Mouse (Mus musculus) liver, embryonic 15.5 days (tissue): ENCODE results near the gene Scn8a. TPM values are rescaled to one million over a fixed set of nuclear protein-coding genes. Genes with fewer than 3 reads are reported as not detected.

ENCODE experiments used
- ATAC-seq: fragments of 200-750 bp; cut with Nextera tagmentation; 2 replicates; pipeline ENCODE4 v1.8.0; 2017; ENCODE audit warnings: moderate number of reproducible peaks, mild to moderate bottlenecking, moderate library complexity; ENCODE audit not compliant: insufficient read depth
- H3K27ac ChIP-seq: fragments of 300-500 bp; sonication (generic); replicated peaks from 2 replicates; pipeline ENCODE4 v1.5.1; 2015; ENCODE audit warnings: mild to moderate bottlenecking, inconsistent platforms
- H3K27me3 ChIP-seq: fragments of 300-500 bp; sonication (generic); 2 replicates; pipeline ENCODE4 v1.6.1; 2015; ENCODE audit warnings: mild to moderate bottlenecking, inconsistent platforms
- H3K36me3 ChIP-seq: fragments of 300-500 bp; sonication (generic); replicated peaks from 2 replicates; pipeline ENCODE4 v1.6.1; 2015; ENCODE audit warnings: moderate library complexity, mild to moderate bottlenecking, inconsistent platforms
- H3K4me1 ChIP-seq: fragments of 300-500 bp; sonication (generic); replicated peaks from 2 replicates; pipeline ENCODE4 v1.6.1; 2015; ENCODE audit warnings: inconsistent platforms
- H3K4me2 ChIP-seq: fragments of 300-500 bp; sonication (generic); 2 replicates; pipeline ENCODE4 v1.6.1; 2015; ENCODE audit warnings: moderate library complexity, mild to moderate bottlenecking, inconsistent platforms
- H3K4me3 ChIP-seq: fragments of 300-500 bp; sonication (generic); replicated peaks from 2 replicates; pipeline ENCODE4 v1.5.1; 2015; ENCODE audit warnings: mild to moderate bottlenecking, inconsistent platforms
- H3K9ac ChIP-seq: fragments of 300-500 bp; sonication (generic); 2 replicates; pipeline ENCODE4 v1.6.1; 2015; ENCODE audit warnings: moderate library complexity, mild to moderate bottlenecking, inconsistent platforms
- H3K9me3 ChIP-seq: fragments of 300-500 bp; sonication (generic); replicated peaks from 2 replicates; pipeline ENCODE4 v1.6.1; 2016; ENCODE audit warnings: inconsistent platforms
- WGBS: fragments of 180-500 bp; shearing (Covaris S2); methylation state at CpG from one replicate; pipeline ENCODE4 v1.1.7; 2015; ENCODE audit warnings: mixed read lengths; ENCODE audit not compliant: insufficient replicate concordance; 5-methylcytosine and 5-hydroxymethylcytosine counted together
- polyA plus RNA-seq: library from polyadenylated mRNA; unstranded; fragments of >200 nt; fragmentation: Nextera tagmentation; extraction: Ambion mirVana; gene quantifications from 2 replicates; pipeline ENCODE4 v1.2.1, GENCODE M21; 2015

The Scn8a gene
- polyA plus RNA-seq, 1 experiment from 2014 or later, result 0.32 TPM

- 76% methylated on average over 10 of the region's 10 CpGs for WGBS
- Histone ChIP-seq H3K9ac (no peak overlapping the region), H3K4me3 (no peak overlapping the region), H3K36me3 (no peaks in the 10 kb centered on the region), H3K4me2 (no peak overlapping the region), H3K4me1 (no peaks in the 10 kb centered on the region), H3K9me3 (no peaks in the 10 kb centered on the region), H3K27me3 (peaks cover 12% of the 10 kb centered on the region), H3K27ac (no peak overlapping the region)
- ATAC-seq, result no peak
These were observed 120.6 kb downstream of the Scn8a start for GRCm38 (mm10) chr15:100990283-100990682.

- Histone ChIP-seq H3K4me3 (no peak overlapping the region), H3K9ac (no peak overlapping the region), H3K4me2 (no peak overlapping the region), H3K4me1 (no peaks in the 10 kb centered on the region), H3K9me3 (no peaks in the 10 kb centered on the region), H3K27me3 (no peaks in the 10 kb centered on the region), H3K36me3 (no peaks in the 10 kb centered on the region), H3K27ac (no peak overlapping the region)
- 19% methylated on average over 4 of the region's 4 CpGs for WGBS
- no peak for ATAC-seq
These were observed 127.4 kb downstream of the Scn8a start for GRCm38 (mm10) chr15:100997090-100997489.

- no peak overlapping the region for H3K9ac ChIP-seq
- H3K27me3 ChIP-seq, result peaks cover 3% of the 10 kb centered on the region; the same call in 1 of the 2 replicates
- H3K4me3 ChIP-seq, result no peak overlapping the region
- no peaks in the 10 kb centered on the region for H3K9me3 ChIP-seq
- no peak overlapping the region for H3K4me2 ChIP-seq
- H3K36me3 ChIP-seq, result no peaks in the 10 kb centered on the region
- H3K4me1 ChIP-seq, result no peaks in the 10 kb centered on the region
- WGBS, result 72% methylated on average over 1 of the region's 1 CpGs
- no peak overlapping the region for H3K27ac ChIP-seq
- ATAC-seq, result no peak
These were observed 132.0 kb downstream of the Scn8a start for GRCm38 (mm10) chr15:101001685-101002084.

- ATAC-seq, result no peak
These were observed 132.8 kb downstream of the Scn8a start for GRCm38 (mm10) chr15:101002466-101002865.

GRCm38 (mm10) chr15:101004538-101004937 is 134.9 kb downstream of the Scn8a start:
- Histone ChIP-seq H3K27ac (no peak overlapping the region), H3K9ac (no peak overlapping the region), H3K4me3 (no peak overlapping the region), H3K4me2 (no peak overlapping the region), H3K9me3 (no peaks in the 10 kb centered on the region), H3K36me3 (no peaks in the 10 kb centered on the region), H3K27me3 (peaks cover 16% of the 10 kb centered on the region), H3K4me1 (no peaks in the 10 kb centered on the region)
- 51% methylated on average over 3 of the region's 3 CpGs for WGBS
- ATAC-seq, result no peak

More at GRCm38 (mm10) chr15:101002466-101002865, 132.8 kb downstream of the Scn8a start:
- H3K36me3 ChIP-seq, result no peaks in the 10 kb centered on the region
- H3K27me3 ChIP-seq, result peaks cover 6% of the 10 kb centered on the region
- H3K4me2 ChIP-seq, result no peak overlapping the region
- H3K27ac ChIP-seq, result no peak overlapping the region
- no peak overlapping the region for H3K4me3 ChIP-seq
- 63% methylated on average over 3 of the region's 3 CpGs for WGBS
- H3K9ac ChIP-seq, result no peak overlapping the region
- H3K4me1 ChIP-seq, result no peaks in the 10 kb centered on the region
- no peaks in the 10 kb centered on the region for H3K9me3 ChIP-seq

GRCm38 (mm10) chr15:101005717-101006116 is 136.1 kb downstream of the Scn8a start:
- Histone ChIP-seq H3K36me3 (no peaks in the 10 kb centered on the region), H3K9ac (no peak overlapping the region), H3K4me3 (no peak overlapping the region), H3K4me2 (no peak overlapping the region), H3K9me3 (no peaks in the 10 kb centered on the region), H3K4me1 (no peaks in the 10 kb centered on the region), H3K27me3 (peaks cover 16% of the 10 kb centered on the region), H3K27ac (no peak overlapping the region)
- no peak for ATAC-seq
- 57% methylated on average over 8 of the region's 8 CpGs for WGBS

- H3K9me3 ChIP-seq, result no peaks in the 10 kb centered on the region
- 11% methylated on average over 14 of the region's 15 CpGs for WGBS
- no peak overlapping the region for H3K9ac ChIP-seq
- H3K4me2 ChIP-seq, result peak overlapping the region; percentile 59
- no peak overlapping the region for H3K27ac ChIP-seq
- ATAC-seq, result no peak
- peak overlapping the region; percentile 28; the same call in 1 of the 2 replicates for H3K4me3 ChIP-seq
- no peaks in the 10 kb centered on the region for H3K36me3 ChIP-seq
- peaks cover 16% of the 10 kb centered on the region for H3K27me3 ChIP-seq
- H3K4me1 ChIP-seq, result no peaks in the 10 kb centered on the region
These were observed 136.8 kb downstream of the Scn8a start for GRCm38 (mm10) chr15:101006251-101007040.

GRCm38 (mm10) chr15:101007236-101007635 is 137.6 kb downstream of the Scn8a start:
- Histone ChIP-seq H3K4me3 (no peak overlapping the region), H3K27me3 (peaks cover 16% of the 10 kb centered on the region), H3K27ac (no peak overlapping the region), H3K9me3 (no peaks in the 10 kb centered on the region), H3K4me2 (no peak overlapping the region), H3K36me3 (no peaks in the 10 kb centered on the region), H3K4me1 (no peaks in the 10 kb centered on the region), H3K9ac (no peak overlapping the region)
- ATAC-seq, result no peak
- 51% methylated on average over 7 of the region's 7 CpGs for WGBS

GRCm38 (mm10) chr15:101008386-101009010 is 138.8 kb downstream of the Scn8a start:
- Histone ChIP-seq H3K9ac (no peak overlapping the region), H3K4me1 (no peaks in the 10 kb centered on the region), H3K27me3 (peaks cover 16% of the 10 kb centered on the region; the same call in 1 of the 2 replicates), H3K4me3 (no peak overlapping the region), H3K9me3 (no peaks in the 10 kb centered on the region), H3K36me3 (no peaks in the 10 kb centered on the region), H3K4me2 (no peak overlapping the region), H3K27ac (no peak overlapping the region)
- 65% methylated on average over 14 of the region's 14 CpGs for WGBS
- no peak for ATAC-seq

GRCm38 (mm10) chr15:101011352-101011751 is 141.7 kb downstream of the Scn8a start:
- Histone ChIP-seq H3K9me3 (no peaks in the 10 kb centered on the region), H3K36me3 (no peaks in the 10 kb centered on the region), H3K27me3 (peaks cover 17% of the 10 kb centered on the region), H3K4me2 (no peak overlapping the region), H3K4me3 (no peak overlapping the region), H3K4me1 (no peaks in the 10 kb centered on the region), H3K9ac (no peak overlapping the region), H3K27ac (no peak overlapping the region)
- 54% methylated on average over 6 of the region's 6 CpGs for WGBS
- no peak for ATAC-seq

GRCm38 (mm10) chr15:101028960-101029359 is 159.3 kb downstream of the Scn8a start:
- H3K27ac ChIP-seq, result no peak overlapping the region

More at GRCm38 (mm10) chr15:101028960-101029359, 159.3 kb downstream of the Scn8a start:
- no peak overlapping the region for H3K9ac ChIP-seq
- peaks cover 27% of the 10 kb centered on the region for H3K27me3 ChIP-seq
- no peak for ATAC-seq
- no peaks in the 10 kb centered on the region for H3K4me1 ChIP-seq
- 58% methylated on average over 2 of the region's 2 CpGs for WGBS
- no peak overlapping the region for H3K4me2 ChIP-seq
- H3K4me3 ChIP-seq, result no peak overlapping the region
- no peaks in the 10 kb centered on the region for H3K36me3 ChIP-seq
- H3K9me3 ChIP-seq, result no peaks in the 10 kb centered on the region
